Mouse (Mus musculus) megakaryocyte-erythroid progenitor cell, adult 5-6 weeks (primary cell): ENCODE data around the gene Cenpa. TPM values are rescaled to one million over a fixed set of nuclear protein-coding genes. Genes with fewer than 3 reads are reported as not detected.

ENCODE experiments used
- ATAC-seq: replicated peaks from 2 replicates; pipeline ENCODE4 v1.8.0; 2016; ENCODE audit warnings: mild to moderate bottlenecking, inconsistent platforms; ENCODE audit not compliant: severe bottlenecking, poor library complexity, low FRiP score, low TSS enrichment
- total RNA-seq, 2 experiments: library from RNA; stranded (forward) in 1 of 2; stranded (reverse) in 1 of 2; fragments of 200-1000, 215-1000 nt in 1 of 2; fragments of >200 nt in 1 of 2; fragmentation: Nextera tagmentation in 1 of 2; gene quantifications; 2 replicates each; pipeline ENCODE4 v1.2.3; 2014 to 2017

Gene Cenpa
- total RNA-seq, 2 experiments from 2014 or later, result 144 to 377 TPM

DNA sequence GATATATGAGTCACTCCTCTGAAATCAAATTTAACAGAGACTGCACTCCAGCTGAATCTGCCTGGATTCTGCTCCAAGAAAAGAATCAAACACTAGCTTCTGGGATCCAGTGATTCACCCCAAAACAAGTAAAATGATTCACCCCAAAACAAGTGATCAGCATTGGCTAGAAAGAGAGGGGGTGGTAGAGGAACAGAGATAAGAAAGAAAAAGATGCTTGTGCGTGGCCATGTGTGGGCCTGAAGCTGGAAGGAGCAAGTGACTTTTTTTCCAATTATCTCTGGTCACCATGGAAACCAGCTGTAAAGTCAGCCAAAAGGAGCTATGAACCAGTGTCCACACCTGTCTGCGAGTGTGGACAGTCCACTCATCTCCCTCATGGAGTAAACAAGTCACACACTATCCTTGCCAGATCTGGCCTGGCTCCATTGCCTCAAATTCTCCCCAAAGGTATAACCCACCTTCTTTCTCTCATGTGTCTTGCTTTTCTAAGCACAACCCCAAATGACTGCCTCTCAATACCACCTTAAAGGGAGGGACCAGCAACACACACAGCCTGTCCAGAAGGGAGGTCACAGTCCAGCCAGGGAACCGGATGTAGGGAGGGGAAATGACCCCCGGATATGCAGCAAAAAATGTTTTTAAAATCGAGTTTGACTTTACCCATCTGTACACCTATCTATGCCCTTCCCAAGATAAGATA lies 22.9 kb upstream of the Cenpa start:
- ATAC-seq, result no peak

DNA sequence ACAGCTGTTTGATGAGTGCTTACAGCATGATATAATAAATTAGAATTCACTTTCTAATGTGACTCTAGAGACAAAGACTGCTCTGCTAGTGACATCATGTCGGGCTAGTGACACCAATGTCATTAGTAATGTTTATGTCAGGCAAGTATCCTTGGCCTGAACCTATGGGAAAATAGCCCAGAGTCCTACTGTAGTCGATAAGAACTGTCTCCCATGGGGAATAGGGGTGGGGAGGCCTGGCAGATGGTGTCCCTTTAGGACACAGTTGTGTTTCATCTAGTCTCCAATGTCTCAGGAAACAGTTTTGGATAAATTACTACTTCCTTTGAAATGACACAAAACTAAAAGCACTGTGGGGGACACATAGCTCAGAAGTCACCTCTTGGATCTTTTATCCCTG lies 20.5 kb upstream of the Cenpa start:
- no peak for ATAC-seq

GRCm38 (mm10) chr5:30647396-30647795 lies 19.2 kb upstream of the Cenpa start:
- ATAC-seq, result no peak

- ATAC-seq, result peak; percentile 93
These were observed 18.6 kb upstream of the Cenpa start, which contains the start of gene Slc35f6 for GRCm38 (mm10) chr5:30647815-30648560. Gene Slc35f6 (plus strand): TSS chr5:30647933.

GRCm38 (mm10) chr5:30649558-30649957 lies 17.0 kb upstream of the Cenpa start:
- ATAC-seq, result no peak

GRCm38 (mm10) chr5:30650756-30651155 lies 15.8 kb upstream of the Cenpa start:
- no peak for ATAC-seq

DNA sequence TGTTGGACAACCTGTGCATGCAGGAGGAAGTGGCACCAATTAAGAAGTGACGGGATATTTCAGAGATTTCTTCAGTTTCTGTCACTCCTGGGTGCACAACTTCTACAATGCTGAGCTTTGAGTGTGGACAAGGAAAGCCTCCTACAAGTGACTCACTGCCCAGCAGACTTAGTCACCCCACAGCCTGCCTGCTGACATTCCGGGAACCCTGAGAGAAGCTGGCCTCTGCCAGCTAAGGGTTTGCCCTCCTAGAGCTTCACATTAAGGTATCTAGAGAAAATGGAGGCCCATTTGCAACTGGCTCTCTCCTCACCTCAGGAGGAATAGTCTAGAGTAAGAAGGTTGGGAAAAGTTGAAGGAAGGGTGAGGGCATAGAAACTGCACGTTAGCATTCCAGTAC lies 15.0 kb upstream of the Cenpa start:
- ATAC-seq, result no peak

DNA sequence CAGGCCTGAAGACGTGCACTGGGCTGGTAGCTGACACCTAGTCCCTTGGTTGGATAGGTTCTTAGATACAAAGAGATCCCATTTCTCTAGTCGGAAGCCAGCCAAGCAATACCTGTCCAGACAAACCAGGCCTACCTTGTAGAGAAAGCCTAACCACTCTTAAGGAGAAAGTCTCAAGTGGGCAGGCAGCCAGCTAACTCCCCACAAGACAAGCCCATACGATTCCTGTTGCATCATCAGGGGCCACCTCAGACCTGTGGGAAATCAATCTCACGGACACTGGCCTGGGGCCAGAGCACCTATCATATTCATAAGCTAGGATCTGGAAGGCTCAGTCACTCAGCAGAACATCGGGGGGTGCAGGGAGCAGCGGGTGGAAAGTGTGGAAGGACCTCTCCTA lies 13.3 kb upstream of the Cenpa start:
- ATAC-seq, result no peak

DNA sequence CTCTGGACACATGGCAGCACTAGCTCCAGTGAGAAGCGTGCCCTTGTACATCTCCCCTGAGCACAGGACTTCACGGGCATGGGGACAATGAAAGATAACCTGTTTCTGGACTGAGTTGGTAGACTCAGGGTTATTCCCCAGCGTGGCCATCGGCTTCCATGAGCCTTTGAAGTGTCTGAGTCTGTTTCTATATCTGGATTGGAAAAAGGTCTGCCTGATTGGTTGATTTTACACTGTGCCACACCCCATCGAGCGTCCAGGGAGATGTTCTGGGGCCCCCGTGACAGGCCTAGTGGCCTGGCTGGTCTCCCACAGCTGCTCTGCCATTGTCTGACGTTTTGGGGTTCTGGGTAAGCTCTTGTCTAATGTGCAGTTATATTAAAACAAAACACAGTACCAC lies 11.5 kb upstream of the Cenpa start:
- ATAC-seq, result no peak

GRCm38 (mm10) chr5:30655526-30656195 lies 10.9 kb upstream of the Cenpa start:
- no peak for ATAC-seq

- ATAC-seq, result no peak
These were observed 7.5 kb upstream of the Cenpa start for GRCm38 (mm10) chr5:30659042-30659441.

GRCm38 (mm10) chr5:30660278-30660677 lies 6.3 kb upstream of the Cenpa start:
- ATAC-seq, result no peak

DNA sequence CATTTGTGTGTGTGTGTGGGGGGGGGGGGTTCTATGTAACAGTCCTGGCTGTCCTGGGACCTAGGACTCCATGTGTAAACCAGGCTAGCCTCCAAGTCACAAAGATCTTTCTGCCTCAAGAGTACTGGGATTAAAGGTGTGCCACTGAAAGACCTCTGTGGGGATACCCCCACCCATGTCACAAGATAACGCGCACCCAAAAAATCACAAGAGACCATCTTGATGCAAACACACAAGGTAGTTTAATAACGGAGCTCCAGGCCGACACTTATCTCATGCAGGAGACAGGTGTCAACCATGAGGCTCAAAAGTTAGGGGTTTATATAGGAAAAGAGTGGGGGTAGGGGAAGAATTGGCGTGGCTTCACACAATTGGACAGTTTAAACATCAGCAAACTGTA lies 5.8 kb upstream of the Cenpa start:
- ATAC-seq, result no peak

DNA sequence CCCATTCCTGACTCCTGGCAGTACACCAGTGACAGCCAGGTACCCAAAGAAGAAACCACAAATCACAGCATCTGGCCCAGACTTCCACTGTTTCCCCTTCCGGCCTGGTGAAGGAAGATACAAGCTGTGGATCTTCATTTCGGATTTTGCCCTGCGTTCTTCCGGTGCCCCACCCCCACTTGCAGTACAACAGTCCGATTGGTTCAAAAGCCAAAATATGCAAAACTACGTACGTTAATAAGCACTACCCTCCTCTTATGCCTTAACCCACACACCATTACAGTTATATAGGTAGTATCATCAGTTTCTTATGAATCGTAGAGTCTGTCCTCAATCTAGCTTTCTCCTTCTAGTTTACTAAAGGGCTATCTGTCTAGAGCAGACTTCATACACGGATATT lies 1.2 kb upstream of the Cenpa start:
- no peak; the same call in 1 of the 2 replicates for ATAC-seq

- ATAC-seq, result no peak
These were observed 609 bp upstream of the Cenpa start for GRCm38 (mm10) chr5:30665968-30666367.

DNA sequence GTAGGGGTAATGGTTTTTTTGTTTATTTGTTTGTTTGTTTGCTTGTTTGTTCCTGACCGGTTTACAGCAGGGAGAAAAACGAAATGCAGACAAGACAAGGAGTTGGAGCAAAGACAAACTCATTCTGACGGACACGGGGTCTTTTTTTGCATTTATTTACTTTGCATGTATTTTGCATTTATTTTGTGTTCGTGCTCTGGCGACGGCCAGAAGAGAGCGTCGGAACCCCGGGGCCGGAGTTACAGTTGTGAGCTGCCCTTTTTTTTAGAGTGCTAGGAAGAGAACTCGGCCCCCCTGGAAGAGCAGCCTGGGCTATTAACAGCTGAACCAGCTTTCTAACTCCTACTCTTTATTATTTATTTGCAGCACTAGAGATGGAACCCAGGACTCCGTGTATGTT lies 638 bp downstream of the Cenpa start:
- ATAC-seq, result no peak

GRCm38 (mm10) chr5:30667686-30668085 lies 1.1 kb downstream of the Cenpa start:
- ATAC-seq, result no peak

GRCm38 (mm10) chr5:30668637-30669495 lies 2.3 kb downstream of the Cenpa start:
- ATAC-seq, result 0 out of 2 replicates have a peak, but pooled peaks have one; percentile 24

GRCm38 (mm10) chr5:30669496-30669830 lies 2.9 kb downstream of the Cenpa start:
- ATAC-seq, result no peak

DNA sequence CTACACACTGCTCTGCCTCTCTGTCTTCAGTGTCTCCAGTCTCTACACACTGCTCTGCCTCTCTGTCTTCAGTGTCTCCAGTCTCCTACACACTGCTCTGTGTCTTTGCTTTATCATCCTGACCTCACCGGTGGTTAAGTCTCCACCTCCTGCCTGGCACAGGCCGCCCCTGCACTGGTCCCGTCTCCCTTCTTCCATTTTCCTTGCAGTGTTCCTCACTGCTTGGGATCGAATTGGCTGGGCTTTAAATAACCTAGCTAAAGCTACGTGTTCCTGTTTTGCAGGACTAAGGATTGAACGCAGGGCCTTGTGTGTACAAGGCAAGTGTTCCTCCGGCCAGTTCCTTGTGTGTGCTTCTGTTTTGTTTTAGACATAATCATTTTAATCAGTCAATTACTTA lies 3.5 kb downstream of the Cenpa start:
- no peak for ATAC-seq
